In genomic region chr2:158722991-158723551, GRCm38 (mm10) we compare ENCODE assay signal across 7 mouse cellular contexts. TPM values are rescaled to one million over a fixed set of nuclear protein-coding genes. Genes with fewer than 3 reads are reported as not detected.
DNase-seq lines count a peak whose midpoint lies in the region; ATAC-seq and TF ChIP-seq lines count a peak whose summit lies in the region.

No protein-coding gene starts in this region.

- H3K9me3 ChIP-seq in kidney, embryonic 15.5 days (replicated peaks), result no peaks in the 10 kb centered on the region
- H3K9me3 ChIP-seq in MEL (replicated peaks; ENCODE audit: insufficient read depth, low read length), result no peaks in the 10 kb centered on the region
- no peaks in the 10 kb centered on the region for H3K9me3 ChIP-seq in embryonic facial prominence, embryonic 10.5 days
- no peaks in the 10 kb centered on the region for H3K9me3 ChIP-seq in midbrain, embryonic 14.5 days (ENCODE audit: control insufficient read depth, low read length)
- no peaks in the 10 kb centered on the region for H3K9me3 ChIP-seq in limb, embryonic 10.5 days (replicated peaks)

- H3K4me2 ChIP-seq in kidney, embryonic 15.5 days, result no peak overlapping the region
- no peak overlapping the region for H3K4me2 ChIP-seq in midbrain, embryonic 14.5 days (ENCODE audit: low read length)

- TF ChIP-seq POLR2A in MEL (IDR thresholded peaks at IDR 0.05; ENCODE audit: control insufficient read depth in 1 of 2, insufficient read depth in 1 of 2, low read depth in 1 of 2, low read length in 2 of 2, poor library complexity in 1 of 2), result no peak

- WGBS in kidney, embryonic 15.5 days, result 50% methylated on average over 6 of the region's 6 CpGs
- WGBS in embryonic facial prominence, embryonic 10.5 days, result 56% methylated on average over 6 of the region's 6 CpGs
- WGBS in midbrain, embryonic 14.5 days, result 65% methylated on average over 6 of the region's 6 CpGs
- WGBS in limb, embryonic 10.5 days, result 66% methylated on average over 6 of the region's 6 CpGs

- ATAC-seq in kidney, embryonic 15.5 days (replicated peaks; ENCODE audit: low FRiP score), result no peak
- no peak for ATAC-seq in midbrain, embryonic 14.5 days (ENCODE audit: low FRiP score, low TSS enrichment)

- no peaks in the 10 kb centered on the region for H3K27me3 ChIP-seq in kidney, embryonic 15.5 days
- peaks cover 0 to 7% of the 10 kb centered on the region in 2 experiments; a peak in 3 of 4 replicates for H3K27me3 ChIP-seq in MEL (ENCODE audit: control insufficient read depth in 1 of 2, insufficient read depth in 2 of 2, low read length in 2 of 2)
- H3K27me3 ChIP-seq in embryonic facial prominence, embryonic 10.5 days (replicated peaks; ENCODE audit: low read depth, poor library complexity, severe bottlenecking), result no peaks in the 10 kb centered on the region
- H3K27me3 ChIP-seq in midbrain, embryonic 14.5 days (ENCODE audit: control insufficient read depth, insufficient read depth, low read length), result no peaks in the 10 kb centered on the region
- no peaks in the 10 kb centered on the region for H3K27me3 ChIP-seq in limb, embryonic 10.5 days (ENCODE audit: low read depth, poor library complexity, severe bottlenecking)

- no peak for DNase-seq in kidney, adult 8-10 months
- peak; percentile 14 for DNase-seq in MEL (ENCODE audit: low read depth, low spot score)
- no peak for DNase-seq in embryonic facial prominence, embryonic 10.5 days (ENCODE audit: low spot score)
- DNase-seq in midbrain, embryonic 14.5 days, result no peak
- no peak for DNase-seq in limb, embryonic 10.5 days (ENCODE audit: low spot score)
- no peak for DNase-seq in Muller cell, postnatal 12 days (ENCODE audit: inconsistent ontology term)

- no peak for TF ChIP-seq EP300 in MEL (IDR thresholded peaks at IDR 0.05; ENCODE audit: low read depth in 1 of 2, low read length in 2 of 2)

- H3K79me2 ChIP-seq in MEL (ENCODE audit: control insufficient read depth, insufficient read depth, low read length, poor library complexity), result no peaks in the 10 kb centered on the region

- peak overlapping the region; percentile 70 for H3K27ac ChIP-seq in kidney, embryonic 15.5 days
- no peak overlapping the region for H3K27ac ChIP-seq in MEL (ENCODE audit: control insufficient read depth, low read depth, low read length)
- H3K27ac ChIP-seq in embryonic facial prominence, embryonic 10.5 days (replicated peaks), result 0 out of 2 replicates have a peak overlapping the region, but pooled peaks have one; percentile 40
- 0 out of 2 replicates have a peak overlapping the region, but pooled peaks have one; percentile 33 for H3K27ac ChIP-seq in midbrain, embryonic 14.5 days (replicated peaks; ENCODE audit: low read depth, low read length)
- no peak overlapping the region for H3K27ac ChIP-seq in limb, embryonic 10.5 days

- H3K9ac ChIP-seq in kidney, embryonic 15.5 days, result no peak overlapping the region
- no peak overlapping the region for H3K9ac ChIP-seq in MEL (ENCODE audit: control insufficient read depth, low read depth, low read length, poor library complexity, severe bottlenecking)
- H3K9ac ChIP-seq in midbrain, embryonic 14.5 days (replicated peaks; ENCODE audit: low read length), result no peak overlapping the region

- H3K4me3 ChIP-seq in kidney, embryonic 15.5 days (replicated peaks), result no peak overlapping the region
- H3K4me3 ChIP-seq in MEL (ENCODE audit: control insufficient read depth in 1 of 2, insufficient read depth in 1 of 2, low read depth in 2 of 2, low read length in 2 of 2), result no peak overlapping the region
- no peak overlapping the region for H3K4me3 ChIP-seq in embryonic facial prominence, embryonic 10.5 days
- no peak overlapping the region for H3K4me3 ChIP-seq in midbrain, embryonic 14.5 days (replicated peaks; ENCODE audit: low read depth, low read length)
- no peak overlapping the region for H3K4me3 ChIP-seq in limb, embryonic 10.5 days

- H3K36me3 ChIP-seq in kidney, embryonic 15.5 days, result no peaks in the 10 kb centered on the region
- H3K36me3 ChIP-seq in MEL (ENCODE audit: control insufficient read depth in 1 of 2, insufficient read depth in 2 of 2, low read length in 2 of 2), result peaks cover 0 to 2% of the 10 kb centered on the region in 2 experiments; a peak in 1 of 4 replicates
- no peaks in the 10 kb centered on the region for H3K36me3 ChIP-seq in embryonic facial prominence, embryonic 10.5 days (replicated peaks)
- H3K36me3 ChIP-seq in midbrain, embryonic 14.5 days (ENCODE audit: control insufficient read depth, insufficient read depth, low read length), result no peaks in the 10 kb centered on the region
- H3K36me3 ChIP-seq in limb, embryonic 10.5 days, result no peaks in the 10 kb centered on the region

- peaks cover 8% of the 10 kb centered on the region; the same call in 1 of the 2 replicates for H3K4me1 ChIP-seq in kidney, embryonic 15.5 days
- H3K4me1 ChIP-seq in MEL (ENCODE audit: control insufficient read depth in 1 of 2, insufficient read depth in 2 of 2, low read length in 2 of 2), result no peaks in the 10 kb centered on the region
- H3K4me1 ChIP-seq in embryonic facial prominence, embryonic 10.5 days, result peaks cover 9% of the 10 kb centered on the region
- H3K4me1 ChIP-seq in midbrain, embryonic 14.5 days (ENCODE audit: control insufficient read depth, insufficient read depth, low read length), result peaks cover 4% of the 10 kb centered on the region; the same call in 1 of the 2 replicates
- 0 out of 2 replicates have a peak, but pooled peaks cover 11% of the 10 kb centered on the region for H3K4me1 ChIP-seq in limb, embryonic 10.5 days

- TF ChIP-seq CTCF in MEL (IDR thresholded peaks at IDR 0.05 in 2 of 3, conservative IDR thresholded peaks at IDR 0.05 in 1 of 3; ENCODE audit: control insufficient read depth in 1 of 3, insufficient read depth in 1 of 3, low read depth in 2 of 3, low read length in 3 of 3, poor library complexity in 1 of 3, severe bottlenecking in 1 of 3), result no peak

- no peak for TF ChIP-seq RAD21 in MEL (IDR thresholded peaks at IDR 0.05; ENCODE audit: low read depth, low read length)

TF ChIP-seq in MEL, 35 proteins besides CTCF, POLR2A, EP300 and RAD21:
- TF ChIP-seq TAL1 (IDR thresholded peaks at IDR 0.05; ENCODE audit: low read length) (no peak), NRF1 (IDR thresholded peaks at IDR 0.05; ENCODE audit: insufficient read depth, low read depth, low read length, poor library complexity, severe bottlenecking) (no peak), ZKSCAN1 (IDR thresholded peaks at IDR 0.05; ENCODE audit: low read depth, low read length) (no peak), MXI1 (IDR thresholded peaks at IDR 0.05; ENCODE audit: low read depth, low read length) (no peak), E2F4 (IDR thresholded peaks at IDR 0.05; ENCODE audit: borderline replicate concordance, low read depth, low read length) (no peak), MYC (IDR thresholded peaks at IDR 0.05; ENCODE audit: low read depth, low read length) (no peak)

RNA-seq across cellular contexts. Expression of gene Fam83d, which starts 44.8 kb away (rescaled TPM):
- 50.7 and 51.8 TPM in 2 replicates for polyA plus RNA-seq in kidney, embryonic 15.5 days (2015; fragmentation: Nextera tagmentation; extraction: Ambion mirVana)
- total RNA-seq in MEL (2012; rRNA removed), result 2.6 and 3.4 TPM in 2 replicates
- 1 to 10 TPM in 1 of 2 experiments, not detected in 1; 5.2 TPM for polyA plus RNA-seq in MEL (2012; ENCODE audit: insufficient read depth in 1 of 2, insufficient read length in 2 of 2, low read depth in 1 of 2, low replicate concordance in 2 of 2, missing spikeins in 1 of 2)
- polyA plus RNA-seq in embryonic facial prominence, embryonic 10.5 days (2016; fragmentation: Nextera tagmentation; extraction: Ambion mirVana), result 48.7 and 51.5 TPM in 2 replicates
- 5.8 and 11.7 TPM in 2 replicates for polyA plus RNA-seq in midbrain, embryonic 14.5 days (2014; fragmentation: Nextera tagmentation; extraction: Ambion mirVana)
- polyA plus RNA-seq in limb, embryonic 10.5 days (2016; fragmentation: Nextera tagmentation; extraction: Ambion mirVana), result 47.7 and 53.3 TPM in 2 replicates

RNA-seq across cellular contexts. Expression of gene Ppp1r16b, which starts 57.9 kb away (rescaled TPM):
- 14.9 and 15.3 TPM in 2 replicates for polyA plus RNA-seq in kidney, embryonic 15.5 days (2015; fragmentation: Nextera tagmentation; extraction: Ambion mirVana)
- under 0.01 and 0.03 TPM in 2 replicates for total RNA-seq in MEL (2012; rRNA removed)
- polyA plus RNA-seq in MEL (2012; ENCODE audit: insufficient read depth in 1 of 2, insufficient read length in 2 of 2, low read depth in 1 of 2, low replicate concordance in 2 of 2, missing spikeins in 1 of 2), result under 1 TPM in 1 of 2 experiments, not detected in 1; 0.67 TPM
- polyA plus RNA-seq in embryonic facial prominence, embryonic 10.5 days (2016; fragmentation: Nextera tagmentation; extraction: Ambion mirVana), result 3.3 TPM in 2 replicates
- 16.1 and 21.0 TPM in 2 replicates for polyA plus RNA-seq in midbrain, embryonic 14.5 days (2014; fragmentation: Nextera tagmentation; extraction: Ambion mirVana)
- polyA plus RNA-seq in limb, embryonic 10.5 days (2016; fragmentation: Nextera tagmentation; extraction: Ambion mirVana), result 4.4 TPM in 2 replicates

Comparison
In these comparisons a context has a peak if more than half of its experiments do, and no peak if none do; other contexts are left out.
1. H3K27ac ChIP-seq: peak in kidney, embryonic 15.5 days (single experiment), embryonic facial prominence, embryonic 10.5 days (single experiment) and midbrain, embryonic 14.5 days (single experiment); none in MEL (single experiment) and limb, embryonic 10.5 days (single experiment).